Mouse (Mus musculus) spleen, adult 2 months (tissue): Measurements from ENCODE around the gene Hmg20a.

ENCODE experiments used
- CTCF ChIP-seq: fragments of 200-500 bp; IDR thresholded peaks from 2 replicates; pipeline ENCODE4 v1.5.1; 2011; ENCODE audit warnings: mild to moderate bottlenecking, inconsistent platforms; ENCODE audit not compliant: insufficient read depth, insufficient read length, insufficient replicate concordance; ENCODE audit errors: extremely low read depth
- POLR2A ChIP-seq: fragments of 200-500 bp; IDR thresholded peaks from 2 replicates; pipeline ENCODE4 v1.6.1; 2011; ENCODE audit warnings: low read depth, low read length, inconsistent platforms

- no peak for TF ChIP-seq CTCF
- TF ChIP-seq POLR2A: no peak
Measured at GRCm38 (mm10) chr9:56415935-56416607, 2.3 kb upstream of the Hmg20a start.
